Mouse (Mus musculus) neural tube, embryonic 13.5 days (tissue): Measurements from ENCODE around the gene Tor1a. TPM values are rescaled to one million over a fixed set of nuclear protein-coding genes. Genes with fewer than 3 reads are reported as not detected.
A peak's percentile ranks its signal among the peaks of the same experiment; 100 is the strongest.
"Not testable (repeated sequence)": the region's sequence is repeated elsewhere in the genome, so short reads cannot be mapped to it uniquely, and the experiment has no call there.

ENCODE experiments used
- ATAC-seq: fragments of 200-750 bp; cut with Nextera tagmentation; 2 replicates; pipeline ENCODE4 v1.8.0; 2017; ENCODE audit warnings: low read depth, mild to moderate bottlenecking, moderate TSS enrichment, moderate library complexity
- H3K27ac ChIP-seq: fragments of 300-500 bp; sonication (generic); replicated peaks from 2 replicates; pipeline ENCODE4 v1.5.1; 2015; ENCODE audit warnings: moderate library complexity, mild to moderate bottlenecking, inconsistent platforms
- H3K27me3 ChIP-seq: fragments of 300-500 bp; sonication (generic); 2 replicates; pipeline ENCODE4 v1.6.1; 2015; ENCODE audit warnings: mild to moderate bottlenecking, inconsistent platforms
- H3K36me3 ChIP-seq: fragments of 300-500 bp; sonication (generic); 2 replicates; pipeline ENCODE4 v1.6.1; 2015; ENCODE audit warnings: mild to moderate bottlenecking, inconsistent platforms
- H3K4me1 ChIP-seq: fragments of 300-500 bp; sonication (generic); replicated peaks from 2 replicates; pipeline ENCODE4 v1.6.1; 2015; ENCODE audit warnings: inconsistent platforms
- H3K4me2 ChIP-seq: fragments of 300-500 bp; sonication (generic); 2 replicates; pipeline ENCODE4 v1.6.1; 2015; ENCODE audit warnings: inconsistent platforms, mild to moderate bottlenecking, moderate library complexity
- H3K4me3 ChIP-seq: fragments of 300-500 bp; sonication (generic); 2 replicates; pipeline ENCODE4 v1.5.1; 2015; ENCODE audit warnings: mild to moderate bottlenecking, inconsistent platforms
- H3K9ac ChIP-seq: fragments of 300-500 bp; sonication (generic); 2 replicates; pipeline ENCODE4 v1.6.1; 2015; ENCODE audit warnings: moderate library complexity, mild to moderate bottlenecking, inconsistent platforms
- H3K9me3 ChIP-seq: fragments of 300-500 bp; sonication (generic); 2 replicates; pipeline ENCODE4 v1.6.1; 2016; ENCODE audit warnings: inconsistent platforms
- WGBS: fragments of 180-500 bp; shearing (Covaris S2); methylation state at CpG from one replicate; pipeline ENCODE4 v1.1.7; 2015; 5-methylcytosine and 5-hydroxymethylcytosine counted together
- polyA plus RNA-seq: library from polyadenylated mRNA; unstranded; fragments of >200 nt; fragmentation: Nextera tagmentation; extraction: Ambion mirVana; gene quantifications from 2 replicates; pipeline ENCODE4 v1.2.1, GENCODE M21; 2015

Gene Tor1a
- polyA plus RNA-seq, 1 experiment from 2014 or later, result 92.3 TPM

DNA sequence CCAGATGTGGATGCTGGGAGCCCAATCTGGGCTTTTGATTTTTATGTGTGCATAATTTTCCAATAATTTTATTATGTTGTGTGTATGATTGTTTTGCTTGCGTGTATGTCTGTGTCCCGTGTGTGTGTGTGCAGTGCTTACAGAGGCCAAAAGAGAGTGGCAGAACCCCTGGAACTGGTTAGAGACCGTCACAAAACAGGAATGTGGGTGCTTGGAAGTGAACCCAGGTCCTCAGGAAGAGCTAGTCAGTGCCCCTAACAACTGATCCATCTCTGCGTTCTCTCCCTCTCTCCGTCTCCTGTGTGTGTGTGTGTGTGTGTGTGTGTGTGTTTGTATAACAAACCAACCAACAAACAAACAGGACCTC, 15.3 kb downstream of the Tor1a start:
- Histone ChIP-seq H3K9me3 (no peaks in the 10 kb centered on the region), H3K4me3 (peak overlapping the region; percentile 85), H3K36me3 (peaks cover 25% of the 10 kb centered on the region), H3K27me3 (peaks cover 3% of the 10 kb centered on the region; the same call in 1 of the 2 replicates), H3K4me1 (peaks cover 36% of the 10 kb centered on the region), H3K27ac (peak overlapping the region; percentile 91), H3K9ac (peak overlapping the region; percentile 93; the same call in 1 of the 2 replicates), H3K4me2 (peak overlapping the region; percentile 92)
- ATAC-seq, result peak; percentile 48
- WGBS, result 41% methylated on average over 5 of the region's 5 CpGs

DNA sequence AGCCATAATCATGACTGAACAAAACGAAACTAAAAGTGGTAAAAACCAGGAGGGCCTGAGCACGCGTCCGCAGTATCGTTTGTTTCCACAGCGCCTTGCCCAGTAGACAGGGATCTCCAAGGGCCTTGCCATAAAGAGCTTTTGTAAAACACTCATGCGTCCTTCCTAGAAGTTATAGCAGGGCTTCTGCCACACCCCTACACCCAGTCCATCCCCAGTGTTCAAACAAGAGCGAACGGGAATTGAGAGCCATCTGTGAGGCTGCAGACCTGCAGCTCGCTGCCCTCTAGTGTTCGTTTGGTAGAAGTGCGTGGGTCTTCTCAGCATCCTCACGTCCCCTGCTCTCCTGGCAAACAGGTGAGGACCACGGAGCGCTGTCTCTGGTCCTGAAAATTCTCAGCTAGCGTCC, 25.1 kb downstream of the Tor1a start:
- Histone ChIP-seq H3K9me3 (no peaks in the 10 kb centered on the region), H3K9ac (no peak overlapping the region; the same call in 1 of the 2 replicates), H3K36me3 (no peaks in the 10 kb centered on the region), H3K4me3 (peak overlapping the region; percentile 27), H3K27me3 (no peaks in the 10 kb centered on the region), H3K4me1 (no peaks in the 10 kb centered on the region), H3K27ac (no peak overlapping the region), H3K4me2 (peak overlapping the region; percentile 51)
- WGBS, result 27% methylated on average over 16 of the region's 16 CpGs
- peak; percentile 59; the same call in 1 of the 2 replicates for ATAC-seq

DNA sequence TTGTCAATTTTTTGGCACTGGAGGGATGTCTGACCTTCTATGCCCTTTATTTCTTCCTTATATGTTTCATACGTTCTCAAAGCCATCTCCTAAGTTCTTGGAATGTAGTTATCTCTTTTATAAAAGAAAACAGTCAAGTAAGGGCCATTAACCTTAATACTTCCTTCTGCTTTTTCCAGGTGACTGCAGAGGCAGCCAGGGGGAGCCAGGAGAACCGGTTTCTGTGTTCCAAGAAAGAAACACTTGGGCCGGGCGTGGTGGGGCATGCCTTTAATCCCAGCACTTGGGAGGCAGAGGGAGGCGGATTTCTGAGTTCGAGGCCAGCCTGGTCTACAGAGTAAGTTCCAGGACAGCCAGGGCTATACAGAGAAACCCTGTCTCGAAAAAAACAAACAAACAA, 25.6 kb downstream of the Tor1a start:
- not testable (repeated sequence) for H3K9me3 ChIP-seq, H3K4me1 ChIP-seq, H3K27me3 ChIP-seq, ATAC-seq, H3K9ac ChIP-seq, H3K4me3 ChIP-seq, H3K27ac ChIP-seq, H3K36me3 ChIP-seq
- peak overlapping the region; percentile 51; the same call in 1 of the 2 replicates for H3K4me2 ChIP-seq
- WGBS, result 56% methylated on average over 7 of the region's 7 CpGs

DNA sequence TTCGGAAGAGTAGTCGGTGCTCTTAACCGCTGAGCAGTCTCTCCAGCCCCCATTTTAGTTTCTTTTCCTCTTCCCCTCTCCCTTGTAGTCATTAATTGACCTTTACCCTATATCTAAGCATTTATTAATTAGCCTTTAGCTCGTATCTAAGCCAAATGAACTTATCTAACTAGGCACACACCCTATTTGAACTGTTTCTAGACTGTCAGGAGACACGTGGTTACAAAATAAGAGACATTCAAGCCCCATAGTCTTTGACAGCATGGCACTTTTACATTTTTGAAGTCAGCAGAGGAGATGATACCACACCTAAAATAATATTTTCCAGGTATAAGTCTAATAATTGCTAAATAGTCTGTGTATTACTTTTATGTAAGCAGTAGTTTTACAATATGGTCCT, 26.1 kb downstream of the Tor1a start:
- H3K36me3 ChIP-seq, result no peaks in the 10 kb centered on the region
- no peaks in the 10 kb centered on the region for H3K27me3 ChIP-seq
- no peaks in the 10 kb centered on the region for H3K9me3 ChIP-seq
- no peaks in the 10 kb centered on the region for H3K4me1 ChIP-seq
- no peak overlapping the region for H3K9ac ChIP-seq
- ATAC-seq, result no peak
- 90% methylated on average over 5 of the region's 5 CpGs for WGBS
- H3K4me2 ChIP-seq, result no peak overlapping the region
- no peak overlapping the region for H3K4me3 ChIP-seq
- no peak overlapping the region for H3K27ac ChIP-seq

DNA sequence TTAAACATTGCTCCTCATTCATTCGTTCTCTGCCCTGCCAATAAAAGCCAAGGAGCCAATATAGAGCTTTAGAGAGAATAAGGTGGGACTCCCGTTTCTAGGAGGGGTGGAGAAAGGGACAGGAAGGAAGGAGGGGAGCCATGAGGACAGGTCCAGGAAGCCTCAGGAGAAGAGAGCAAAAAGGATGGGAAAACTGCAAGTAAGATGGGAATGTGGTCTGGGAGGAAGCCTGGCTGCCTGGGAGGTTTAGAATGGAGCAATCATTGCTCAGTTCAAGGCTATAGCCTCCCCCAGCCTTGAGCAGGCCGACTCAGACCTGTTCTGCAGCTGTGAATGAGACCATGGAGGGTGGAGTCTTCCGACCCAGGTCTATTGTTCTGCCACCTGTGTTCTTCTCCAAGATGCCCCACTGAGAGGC, 29.1 kb downstream of the Tor1a start:
- ATAC-seq, result no peak
- no peak overlapping the region for H3K4me2 ChIP-seq
- no peak overlapping the region for H3K27ac ChIP-seq
- no peak overlapping the region for H3K4me3 ChIP-seq
- no peak overlapping the region for H3K9ac ChIP-seq
- WGBS, result 50% methylated on average over 4 of the region's 4 CpGs
- no peaks in the 10 kb centered on the region for H3K36me3 ChIP-seq
- H3K9me3 ChIP-seq, result no peaks in the 10 kb centered on the region
- H3K4me1 ChIP-seq, result no peaks in the 10 kb centered on the region
- no peaks in the 10 kb centered on the region for H3K27me3 ChIP-seq

DNA sequence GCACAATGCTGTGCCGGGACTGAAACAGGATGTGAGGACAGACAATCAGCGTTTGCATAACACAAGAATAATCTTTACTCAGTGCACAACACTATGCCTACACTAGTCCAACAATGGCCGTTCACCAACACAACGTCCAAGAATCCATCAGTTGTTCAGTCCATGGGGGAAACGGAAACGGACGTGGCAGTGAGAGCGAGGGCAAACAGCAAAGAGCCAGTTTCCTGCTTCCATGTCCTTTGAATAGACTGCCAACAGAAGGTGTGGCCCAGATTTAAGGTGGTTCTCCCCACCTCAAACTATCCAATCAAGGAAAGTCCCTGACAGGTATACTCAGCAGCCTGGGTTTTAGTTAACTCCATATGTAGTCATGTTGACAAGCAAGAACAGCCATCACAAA, 30.0 kb downstream of the Tor1a start:
- H3K36me3 ChIP-seq, result no peaks in the 10 kb centered on the region
- H3K9ac ChIP-seq, result no peak overlapping the region
- no peak overlapping the region for H3K27ac ChIP-seq
- H3K9me3 ChIP-seq, result no peaks in the 10 kb centered on the region
- H3K4me3 ChIP-seq, result no peak overlapping the region
- 85% methylated on average over 8 of the region's 8 CpGs for WGBS
- no peak for ATAC-seq
- no peaks in the 10 kb centered on the region for H3K4me1 ChIP-seq
- no peak overlapping the region for H3K4me2 ChIP-seq
- no peaks in the 10 kb centered on the region for H3K27me3 ChIP-seq

DNA sequence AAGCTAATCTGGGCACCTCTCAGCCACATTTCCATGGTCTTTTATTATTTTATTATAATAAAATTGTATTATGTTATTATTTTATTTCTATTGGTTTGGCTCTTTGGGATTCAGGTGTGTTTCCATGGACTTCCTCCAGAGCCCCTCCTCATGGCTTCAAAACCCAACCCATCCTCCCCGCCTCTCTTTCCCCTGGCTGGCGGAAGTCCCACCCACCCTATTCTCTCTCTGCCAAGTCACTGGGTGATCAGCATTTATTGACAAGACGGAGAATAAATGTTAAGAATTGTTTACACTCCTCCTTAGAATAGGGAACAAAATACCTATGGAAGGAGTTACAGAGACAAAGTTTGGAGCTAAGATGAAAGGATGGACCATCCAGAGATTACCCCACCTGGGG, 30.9 kb downstream of the Tor1a start:
- no peak overlapping the region for H3K4me2 ChIP-seq
- ATAC-seq, result no peak
- H3K4me1 ChIP-seq, result no peaks in the 10 kb centered on the region
- H3K4me3 ChIP-seq, result no peak overlapping the region
- no peaks in the 10 kb centered on the region for H3K9me3 ChIP-seq
- WGBS, result 67% methylated on average over 3 of the region's 3 CpGs
- H3K36me3 ChIP-seq, result no peaks in the 10 kb centered on the region
- no peaks in the 10 kb centered on the region for H3K27me3 ChIP-seq
- no peak overlapping the region for H3K27ac ChIP-seq
- H3K9ac ChIP-seq, result no peak overlapping the region

DNA sequence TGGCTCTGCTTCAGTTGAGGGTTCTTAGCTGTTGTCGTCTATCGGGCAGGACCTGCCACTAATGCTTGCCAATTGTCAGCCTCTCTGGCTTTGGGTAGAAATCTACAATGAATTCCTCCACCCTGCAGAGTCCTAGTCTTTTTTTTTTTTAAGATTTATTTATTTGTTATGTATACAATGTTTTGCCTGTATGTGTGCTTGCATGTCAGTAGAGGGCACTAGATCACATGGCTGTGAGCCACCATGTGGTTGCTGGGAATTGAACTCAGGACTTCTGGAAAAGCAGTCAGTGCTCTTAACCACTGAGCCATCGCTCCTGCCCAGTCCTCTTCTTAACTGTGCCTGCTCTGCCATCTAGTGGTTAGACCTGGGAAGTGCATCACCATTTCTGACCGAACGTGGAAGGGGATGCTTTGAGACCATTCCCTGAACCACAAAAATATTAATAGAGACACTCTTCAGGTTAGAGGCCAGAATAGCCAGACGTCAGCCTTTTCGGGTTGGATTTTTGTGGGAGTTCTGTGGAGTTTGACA, 33.7 kb downstream of the Tor1a start:
- H3K4me1 ChIP-seq, result peaks cover 10% of the 10 kb centered on the region
- 26% methylated on average over 7 of the region's 7 CpGs for WGBS
- H3K27ac ChIP-seq, result no peak overlapping the region
- no peak overlapping the region for H3K4me2 ChIP-seq
- no peak for ATAC-seq
- H3K9ac ChIP-seq, result no peak overlapping the region
- H3K36me3 ChIP-seq, result no peaks in the 10 kb centered on the region
- H3K27me3 ChIP-seq, result no peaks in the 10 kb centered on the region
- no peaks in the 10 kb centered on the region for H3K9me3 ChIP-seq
- H3K4me3 ChIP-seq, result no peak overlapping the region

DNA sequence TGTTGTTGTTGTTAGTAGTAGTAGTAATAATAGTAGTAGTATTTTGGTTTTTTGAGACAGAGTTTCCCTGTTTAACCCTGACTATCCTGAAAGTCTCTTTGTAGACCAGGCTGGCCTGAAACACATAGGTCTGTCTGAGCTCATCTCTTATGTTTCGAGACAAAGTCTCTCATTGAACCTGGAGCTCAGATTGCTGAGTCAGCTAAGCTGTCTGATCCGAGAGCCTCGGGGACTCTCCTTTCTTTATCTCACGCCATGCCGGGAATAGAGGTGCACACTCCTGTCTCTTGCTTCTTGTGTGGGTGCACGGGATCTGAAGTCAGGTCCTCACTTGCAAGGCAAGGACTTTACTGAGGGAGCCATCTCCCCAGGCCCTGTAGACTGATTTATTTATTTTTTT, 34.7 kb downstream of the Tor1a start:
- ATAC-seq, result no peak
- Histone ChIP-seq H3K4me2 (no peak overlapping the region), H3K4me1 (peaks cover 14% of the 10 kb centered on the region), H3K9ac (no peak overlapping the region), H3K27ac (no peak overlapping the region), H3K9me3 (no peaks in the 10 kb centered on the region), H3K27me3 (no peaks in the 10 kb centered on the region), H3K4me3 (no peak overlapping the region), H3K36me3 (no peaks in the 10 kb centered on the region)
- WGBS, result 66% methylated on average over 6 of the region's 6 CpGs

DNA sequence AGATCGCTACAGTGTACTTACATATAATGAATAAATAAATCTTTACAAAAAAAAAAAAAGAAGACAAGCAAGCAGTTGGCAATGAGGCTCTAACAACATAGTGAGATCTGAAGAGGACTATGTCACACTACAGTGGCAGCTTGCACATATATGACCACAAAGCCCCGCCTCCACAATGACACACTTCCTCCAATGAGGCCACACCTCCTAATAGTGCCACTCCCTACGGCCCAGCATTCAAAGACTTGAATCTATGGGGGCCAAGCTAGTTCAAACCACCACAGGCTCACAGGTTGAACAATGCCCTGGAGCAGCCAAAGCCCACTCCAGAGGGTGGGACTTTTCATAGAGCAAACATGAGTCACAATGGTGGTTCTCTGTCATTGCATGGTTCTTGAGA, 35.8 kb downstream of the Tor1a start:
- Histone ChIP-seq H3K4me3 (no peak overlapping the region), H3K4me2 (no peak overlapping the region), H3K27ac (no peak overlapping the region), H3K4me1 (peaks cover 22% of the 10 kb centered on the region), H3K9ac (no peak overlapping the region), H3K36me3 (no peaks in the 10 kb centered on the region), H3K9me3 (no peaks in the 10 kb centered on the region), H3K27me3 (no peaks in the 10 kb centered on the region)
- ATAC-seq, result no peak
- WGBS, result 85% methylated on average over 3 of the region's 3 CpGs

DNA sequence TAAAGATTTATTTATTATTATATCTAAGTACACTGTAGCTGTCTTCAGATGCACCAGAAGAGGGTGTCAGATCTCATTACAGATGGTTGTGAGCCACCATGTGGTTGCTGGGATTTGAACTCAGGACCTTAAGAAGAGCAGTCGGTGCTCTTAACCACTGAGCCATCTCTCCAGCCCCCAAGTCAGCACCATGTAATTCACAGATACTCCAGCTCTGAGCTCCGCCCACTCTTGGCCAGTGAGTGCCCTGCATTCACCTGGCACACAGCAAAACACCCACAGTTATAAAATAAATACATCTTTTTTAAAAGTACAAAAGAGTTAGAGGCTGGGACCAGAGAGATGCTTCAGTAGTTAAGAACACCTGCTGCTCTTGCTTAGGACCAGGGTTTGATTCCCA, 36.9 kb downstream of the Tor1a start:
- not testable (repeated sequence) for H3K36me3 ChIP-seq, ATAC-seq, H3K27ac ChIP-seq, H3K9ac ChIP-seq, H3K27me3 ChIP-seq, H3K9me3 ChIP-seq, H3K4me2 ChIP-seq, H3K4me3 ChIP-seq
- peaks cover 24% of the 10 kb centered on the region for H3K4me1 ChIP-seq
- 92% methylated on average over 2 of the region's 2 CpGs for WGBS

DNA sequence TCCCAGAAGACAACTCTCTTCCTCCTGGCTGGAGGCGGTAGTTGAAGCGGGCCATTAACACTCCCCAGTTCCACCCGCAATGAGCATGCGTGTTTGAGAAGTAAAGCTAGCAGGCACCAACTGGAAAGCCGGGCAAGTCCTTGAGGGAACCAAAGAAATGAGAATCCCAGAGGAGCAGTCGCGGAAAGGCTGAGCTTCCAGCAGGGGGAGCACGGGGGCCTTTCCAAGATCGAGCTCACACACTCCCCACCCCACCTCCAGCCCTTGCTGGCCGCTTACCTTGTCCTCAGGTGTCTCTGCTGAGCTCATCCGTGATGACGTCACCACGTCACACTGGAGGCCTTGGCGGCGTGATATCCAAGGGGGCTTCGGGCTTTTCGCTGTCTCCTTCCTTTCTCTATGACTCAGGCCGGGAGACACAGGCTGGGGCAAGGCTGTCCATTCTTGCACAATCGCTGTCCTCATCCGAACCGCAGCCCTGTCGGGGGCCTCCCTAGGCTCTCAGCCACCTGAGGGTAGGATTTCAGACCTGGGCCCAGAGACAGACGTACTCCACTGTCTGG, 38.2 kb downstream of the Tor1a start, which contains the start of gene Ptges:
Ptges (minus strand) TSS at position 381 of the 563 bp plus-strand sequence.
- peak; percentile 37 for ATAC-seq
- no peaks in the 10 kb centered on the region for H3K36me3 ChIP-seq
- peaks cover 24% of the 10 kb centered on the region for H3K4me1 ChIP-seq
- H3K27me3 ChIP-seq, result no peaks in the 10 kb centered on the region
- no peaks in the 10 kb centered on the region for H3K9me3 ChIP-seq
- peak within 1 kb of the TSS; percentile 34 for H3K4me3 ChIP-seq
- 2% methylated on average over 23 of the region's 23 CpGs for WGBS
- H3K4me2 ChIP-seq, result peak within 1 kb of the TSS; percentile 62
- H3K27ac ChIP-seq, result no peak within 1 kb of the TSS
- peak within 1 kb of the TSS; percentile 74 for H3K9ac ChIP-seq
